Mouse (Mus musculus) forebrain, embryonic 16.5 days (tissue): Measurements from ENCODE around the gene Alcam. TPM values are rescaled to one million over a fixed set of nuclear protein-coding genes. Genes with fewer than 3 reads are reported as not detected.

ENCODE experiments used
- ATAC-seq: fragments of 200-750 bp; cut with Nextera tagmentation; 2 replicates; pipeline ENCODE4 v1.8.0; 2017; ENCODE audit warnings: mild to moderate bottlenecking, moderate library complexity
- H3K27ac ChIP-seq: fragments of 300-500 bp; sonication (generic); 2 replicates; pipeline ENCODE4 v1.5.1; 2014; ENCODE audit warnings: low read length, control low read depth
- H3K27me3 ChIP-seq: fragments of 300-500 bp; sonication (generic); replicated peaks from 2 replicates; pipeline ENCODE4 v1.6.1; 2014; ENCODE audit warnings: low read length; ENCODE audit not compliant: control insufficient read depth, insufficient read depth
- H3K36me3 ChIP-seq: fragments of 300-500 bp; sonication (generic); 2 replicates; pipeline ENCODE4 v1.6.1; 2014; ENCODE audit not compliant: control insufficient read depth, insufficient read depth
- H3K4me1 ChIP-seq: fragments of 300-500 bp; sonication (generic); replicated peaks from 2 replicates; pipeline ENCODE4 v1.6.1; 2014; ENCODE audit warnings: low read length; ENCODE audit not compliant: control insufficient read depth, insufficient read depth
- H3K4me2 ChIP-seq: fragments of 300-500 bp; sonication (generic); 2 replicates; pipeline ENCODE4 v1.6.1; 2014; ENCODE audit warnings: mild to moderate bottlenecking, low read length, control low read depth
- H3K4me3 ChIP-seq: fragments of 300-500 bp; sonication (generic); replicated peaks from 2 replicates; pipeline ENCODE4 v1.5.1; 2014; ENCODE audit warnings: mild to moderate bottlenecking, low read length, control low read depth
- H3K9ac ChIP-seq: fragments of 300-500 bp; sonication (generic); replicated peaks from 2 replicates; pipeline ENCODE4 v1.6.1; 2014; ENCODE audit warnings: low read depth, low read length, control low read depth
- H3K9me3 ChIP-seq: fragments of 300-500 bp; sonication (generic); 2 replicates; pipeline ENCODE4 v1.6.1; 2016; ENCODE audit warnings: low read length; ENCODE audit not compliant: control insufficient read depth
- WGBS: fragments of 180-500 bp; shearing (Covaris S2); extraction: QIAGEN DNeasy Blood & Tissue Kit; methylation state at CpG from one replicate; pipeline ENCODE4 v1.1.7; 2014; 5-methylcytosine and 5-hydroxymethylcytosine counted together
- polyA plus RNA-seq: library from polyadenylated mRNA; unstranded; fragments of >200 nt; fragmentation: Nextera tagmentation; extraction: Ambion mirVana; gene quantifications from 2 replicates; pipeline ENCODE4 v1.2.1, GENCODE M21; 2015

The Alcam gene
- polyA plus RNA-seq, 1 experiment from 2014 or later: 32.4 TPM

GRCm38 (mm10) chr16:52303532-52303902 lies 150.4 kb downstream of the Alcam start:
- Histone ChIP-seq H3K4me1 (peaks cover 5% of the 10 kb centered on the region), H3K9me3 (no peaks in the 10 kb centered on the region), H3K4me3 (no peak overlapping the region), H3K36me3 (no peaks in the 10 kb centered on the region), H3K27ac (no peak overlapping the region), H3K27me3 (no peaks in the 10 kb centered on the region), H3K9ac (no peak overlapping the region), H3K4me2 (peak overlapping the region; percentile 23; the same call in 1 of the 2 replicates)
- 36% methylated on average over 4 of the region's 4 CpGs for WGBS
- peak; percentile 94 for ATAC-seq

- H3K27ac ChIP-seq: no peak overlapping the region
- peak; percentile 89 for ATAC-seq
- WGBS: 55% methylated on average over 9 of the region's 9 CpGs
- no peaks in the 10 kb centered on the region for H3K36me3 ChIP-seq
- peaks cover 5% of the 10 kb centered on the region for H3K4me1 ChIP-seq
- no peaks in the 10 kb centered on the region for H3K9me3 ChIP-seq
- peak overlapping the region; percentile 23; the same call in 1 of the 2 replicates for H3K4me2 ChIP-seq
- H3K4me3 ChIP-seq: no peak overlapping the region
- H3K27me3 ChIP-seq: no peaks in the 10 kb centered on the region
- H3K9ac ChIP-seq: no peak overlapping the region
These were observed 150.9 kb downstream of the Alcam start for GRCm38 (mm10) chr16:52302790-52303531.

GRCm38 (mm10) chr16:52301730-52302129 lies 152.1 kb downstream of the Alcam start:
- Histone ChIP-seq H3K4me3 (no peak overlapping the region), H3K9me3 (no peaks in the 10 kb centered on the region), H3K4me1 (peaks cover 5% of the 10 kb centered on the region), H3K27me3 (no peaks in the 10 kb centered on the region), H3K27ac (no peak overlapping the region), H3K36me3 (no peaks in the 10 kb centered on the region), H3K9ac (no peak overlapping the region), H3K4me2 (no peak overlapping the region)
- no peak for ATAC-seq
- WGBS: 97% methylated on average over 7 of the region's 7 CpGs

GRCm38 (mm10) chr16:52296376-52296775 lies 157.5 kb downstream of the Alcam start:
- Histone ChIP-seq H3K27me3 (no peaks in the 10 kb centered on the region), H3K4me1 (no peaks in the 10 kb centered on the region), H3K9ac (no peak overlapping the region), H3K36me3 (no peaks in the 10 kb centered on the region), H3K27ac (no peak overlapping the region), H3K4me3 (no peak overlapping the region), H3K4me2 (no peak overlapping the region), H3K9me3 (no peaks in the 10 kb centered on the region)
- 31% methylated on average over 1 of the region's 1 CpGs for WGBS
- no peak for ATAC-seq

GRCm38 (mm10) chr16:52295535-52295934 lies 158.3 kb downstream of the Alcam start:
- H3K4me3 ChIP-seq: no peak overlapping the region
- no peaks in the 10 kb centered on the region for H3K4me1 ChIP-seq
- no peak for ATAC-seq
- H3K9ac ChIP-seq: no peak overlapping the region
- H3K4me2 ChIP-seq: no peak overlapping the region
- no peaks in the 10 kb centered on the region for H3K9me3 ChIP-seq
- no peaks in the 10 kb centered on the region for H3K36me3 ChIP-seq
- no peak overlapping the region for H3K27ac ChIP-seq
- H3K27me3 ChIP-seq: no peaks in the 10 kb centered on the region

- Histone ChIP-seq H3K4me3 (no peak overlapping the region), H3K9ac (no peak overlapping the region), H3K36me3 (peaks cover 2% of the 10 kb centered on the region; the same call in 1 of the 2 replicates), H3K9me3 (no peaks in the 10 kb centered on the region), H3K27me3 (no peaks in the 10 kb centered on the region), H3K4me2 (no peak overlapping the region), H3K4me1 (no peaks in the 10 kb centered on the region), H3K27ac (no peak overlapping the region)
- WGBS: 82% methylated on average over 3 of the region's 3 CpGs
- no peak for ATAC-seq
These were observed 161.3 kb downstream of the Alcam start for GRCm38 (mm10) chr16:52292440-52293048.

- Histone ChIP-seq H3K27ac (no peak overlapping the region), H3K9me3 (no peaks in the 10 kb centered on the region), H3K4me3 (no peak overlapping the region), H3K36me3 (no peaks in the 10 kb centered on the region), H3K27me3 (no peaks in the 10 kb centered on the region), H3K4me2 (no peak overlapping the region), H3K9ac (no peak overlapping the region), H3K4me1 (no peaks in the 10 kb centered on the region)
- no peak for ATAC-seq
- WGBS: 76% methylated on average over 2 of the region's 2 CpGs
These were observed 173.7 kb downstream of the Alcam start for GRCm38 (mm10) chr16:52280186-52280585.

- H3K9me3 ChIP-seq: no peaks in the 10 kb centered on the region
- H3K36me3 ChIP-seq: no peaks in the 10 kb centered on the region
- no peak overlapping the region for H3K4me2 ChIP-seq
- no peak for ATAC-seq
- no peak overlapping the region for H3K4me3 ChIP-seq
- no peak overlapping the region for H3K9ac ChIP-seq
- 83% methylated on average over 4 of the region's 4 CpGs for WGBS
- no peak overlapping the region for H3K27ac ChIP-seq
- no peaks in the 10 kb centered on the region for H3K4me1 ChIP-seq
- H3K27me3 ChIP-seq: no peaks in the 10 kb centered on the region
These were observed 188.8 kb downstream of the Alcam start for GRCm38 (mm10) chr16:52265066-52265465.

- Histone ChIP-seq H3K27me3 (no peaks in the 10 kb centered on the region), H3K4me2 (no peak overlapping the region), H3K36me3 (no peaks in the 10 kb centered on the region), H3K27ac (no peak overlapping the region), H3K9ac (no peak overlapping the region), H3K9me3 (no peaks in the 10 kb centered on the region), H3K4me3 (no peak overlapping the region), H3K4me1 (no peaks in the 10 kb centered on the region)
- no peak for ATAC-seq
These were observed 190.1 kb downstream of the Alcam start for GRCm38 (mm10) chr16:52263751-52264150.
